Mouse (Mus musculus): ENCODE data around the gene Gtf2a1.
"Not testable (repeated sequence)": the region's sequence is repeated elsewhere in the genome, so short reads cannot be mapped to it uniquely, and the experiment has no call there.

The Gtf2a1 gene

GRCm38 (mm10) chr12:91579665-91580064, 10.6 kb downstream of the Gtf2a1 start:
- no peak for DNase-seq

- no peak for DNase-seq
These were observed 18.6 kb downstream of the Gtf2a1 start for GRCm38 (mm10) chr12:91571708-91572107.

GRCm38 (mm10) chr12:91569255-91569654, 21.0 kb downstream of the Gtf2a1 start:
- DNase-seq: no peak

GRCm38 (mm10) chr12:91567145-91567544, 23.1 kb downstream of the Gtf2a1 start:
- DNase-seq: no peak

GRCm38 (mm10) chr12:91558152-91558551, 32.1 kb downstream of the Gtf2a1 start:
- not testable (repeated sequence) for DNase-seq

- not testable (repeated sequence) for DNase-seq
These were observed 32.8 kb downstream of the Gtf2a1 start for GRCm38 (mm10) chr12:91557358-91558005.

GRCm38 (mm10) chr12:91551773-91552526, 38.3 kb downstream of the Gtf2a1 start:
- peak; percentile 68 for DNase-seq

GRCm38 (mm10) chr12:91549471-91549870, 40.8 kb downstream of the Gtf2a1 start:
- no peak for DNase-seq

- no peak for DNase-seq
These were observed 50.1 kb downstream of the Gtf2a1 start for GRCm38 (mm10) chr12:91540202-91540601.

GRCm38 (mm10) chr12:91534514-91534913, 55.8 kb downstream of the Gtf2a1 start:
- DNase-seq: no peak

- DNase-seq: no peak
These were observed 66.7 kb downstream of the Gtf2a1 start for GRCm38 (mm10) chr12:91523626-91524025.

- no peak for DNase-seq
These were observed 72.5 kb downstream of the Gtf2a1 start for GRCm38 (mm10) chr12:91517808-91518207.

- no peak for DNase-seq
These were observed 76.3 kb downstream of the Gtf2a1 start for GRCm38 (mm10) chr12:91513980-91514379.

- DNase-seq: no peak
These were observed 78.5 kb downstream of the Gtf2a1 start for GRCm38 (mm10) chr12:91511766-91512165.

Measured in cerebellum, adult 9-11 months (tissue).